Mouse (Mus musculus): ENCODE data around the gene P2rx3.

- TF ChIP-seq CTCF (IDR thresholded peaks at IDR 0.05; ENCODE audit: borderline replicate concordance, insufficient read depth, low read length) (no peak), POLR2A (IDR thresholded peaks at IDR 0.05; ENCODE audit: low read depth, low read length) (no peak)
Measured at GRCm38 (mm10) chr2:84958588-84959264, 78.5 kb downstream of the P2rx3 start.

All from embryonic fibroblast, embryonic 13.5 days (primary cell).